7 mouse cellular contexts compared by ENCODE assay signal in genomic region chr6:72355066-72355911, GRCm38 (mm10). TPM values are rescaled to one million over a fixed set of nuclear protein-coding genes. Genes with fewer than 3 reads are reported as not detected.
DNase-seq lines count a peak whose midpoint lies in the region; ATAC-seq lines count a peak whose summit lies in the region.

TSS of gene Tmem150a (plus strand) at chr6:72355447.

- H3K9ac ChIP-seq in limb, embryonic 13.5 days, result peak within 1 kb of the TSS; percentile 76
- peak within 1 kb of the TSS; percentile 68 for H3K9ac ChIP-seq in midbrain, embryonic 14.5 days (replicated peaks; ENCODE audit: low read length)

- H3K27me3 ChIP-seq in limb, embryonic 13.5 days, result no peaks in the 10 kb centered on the region
- no peaks in the 10 kb centered on the region for H3K27me3 ChIP-seq in midbrain, embryonic 14.5 days (ENCODE audit: control insufficient read depth, insufficient read depth, low read length)

- DNase-seq in adrenal gland, postnatal 10 days, result peak; percentile 92
- DNase-seq in embryo, embryonic 9.5 days (ENCODE audit: extremely low spot score), result peak; percentile 82
- DNase-seq in heart, adult 11 months, result peak; percentile 99
- DNase-seq in kidney, adult 11 months, result peak; percentile 92
- DNase-seq in midbrain, embryonic 14.5 days, result peak; percentile 87
- DNase-seq in spleen, adult 18-20 months, result peak; percentile 57 to 64

- no peak within 1 kb of the TSS for H3K27ac ChIP-seq in limb, embryonic 13.5 days
- peak within 1 kb of the TSS; percentile 61 for H3K27ac ChIP-seq in midbrain, embryonic 14.5 days (replicated peaks; ENCODE audit: low read depth, low read length)

- H3K36me3 ChIP-seq in limb, embryonic 13.5 days, result peaks cover 32% of the 10 kb centered on the region
- peaks cover 34% of the 10 kb centered on the region for H3K36me3 ChIP-seq in midbrain, embryonic 14.5 days (ENCODE audit: control insufficient read depth, insufficient read depth, low read length)

- peaks cover 60% of the 10 kb centered on the region for H3K4me1 ChIP-seq in limb, embryonic 13.5 days
- peaks cover 11% of the 10 kb centered on the region; the same call in 1 of the 2 replicates for H3K4me1 ChIP-seq in midbrain, embryonic 14.5 days (ENCODE audit: control insufficient read depth, insufficient read depth, low read length)

- H3K4me2 ChIP-seq in limb, embryonic 13.5 days (replicated peaks), result peak within 1 kb of the TSS; percentile 94
- peak within 1 kb of the TSS; percentile 59 for H3K4me2 ChIP-seq in midbrain, embryonic 14.5 days (ENCODE audit: low read length)

- no peaks in the 10 kb centered on the region for H3K9me3 ChIP-seq in limb, embryonic 13.5 days
- no peaks in the 10 kb centered on the region for H3K9me3 ChIP-seq in midbrain, embryonic 14.5 days (ENCODE audit: control insufficient read depth, low read length)

- peak; percentile 85 for ATAC-seq in limb, embryonic 13.5 days (ENCODE audit: low FRiP score, low read depth)
- peak; percentile 87 for ATAC-seq in midbrain, embryonic 14.5 days (ENCODE audit: low FRiP score, low TSS enrichment)

- under 1% methylated on average over 68 of the region's 71 CpGs for whole genome bisulfite sequencing in limb, embryonic 13.5 days
- under 1% methylated on average over 70 of the region's 71 CpGs for WGBS in midbrain, embryonic 14.5 days

- H3K4me3 ChIP-seq in limb, embryonic 13.5 days, result peak within 1 kb of the TSS; percentile 63
- H3K4me3 ChIP-seq in midbrain, embryonic 14.5 days (replicated peaks; ENCODE audit: low read depth, low read length), result peak within 1 kb of the TSS; percentile 59

RNA-seq across cellular contexts. Expression of gene Tmem150a, which starts in this region (rescaled TPM):
- 10 to 100 TPM; 27.8 to 27.9 TPM for total RNA-seq in adrenal gland, postnatal 10 days (2021)
- 12.1 and 14.6 TPM in 2 replicates for polyA plus RNA-seq in limb, embryonic 13.5 days (2015; fragmentation: Nextera tagmentation; extraction: Ambion mirVana)
- 9.8 and 17.1 TPM in 2 replicates for polyA plus RNA-seq in midbrain, embryonic 14.5 days (2014; fragmentation: Nextera tagmentation; extraction: Ambion mirVana)
